Mouse (Mus musculus): ENCODE data around the gene Ptprt. TPM values are rescaled to one million over a fixed set of nuclear protein-coding genes. Genes with fewer than 3 reads are reported as not detected.

Ptprt gene
- total RNA-seq, 1 experiment from 2014 or later = not detected

DNA sequence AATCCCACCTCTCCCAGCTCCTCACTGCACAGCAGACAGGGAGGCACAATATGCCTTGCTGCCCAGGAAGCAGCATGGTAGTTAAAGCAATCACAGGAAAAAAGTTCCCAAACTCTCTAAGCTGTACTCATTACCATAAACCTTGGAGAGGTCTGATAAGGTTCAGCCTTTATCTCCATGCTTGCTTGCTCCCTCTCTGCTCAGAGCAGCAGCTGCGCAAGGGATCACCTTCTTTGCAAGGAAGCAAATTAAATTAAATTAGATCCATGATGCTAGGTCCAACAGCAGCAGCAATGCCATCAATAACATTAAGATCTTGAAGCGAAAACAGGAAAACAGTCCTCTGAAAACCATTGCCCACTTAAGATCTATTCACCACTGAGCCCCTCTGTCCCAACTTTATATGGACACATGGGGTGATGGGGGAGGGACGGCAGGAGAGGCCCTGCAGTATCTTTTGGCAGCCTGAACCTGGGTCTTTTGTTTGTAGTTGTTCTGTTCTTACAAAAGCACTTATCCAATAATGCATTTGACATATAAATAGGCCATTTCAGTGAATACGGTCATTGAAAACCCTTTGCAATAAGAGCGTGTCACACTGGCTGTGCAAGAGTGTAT is 328.8 kb downstream of the Ptprt start:
- no peak for ATAC-seq (replicated peaks in 1 of 2; ENCODE audit: insufficient read depth in 1 of 2, low FRiP score in 2 of 2, low TSS enrichment in 1 of 2, low read depth in 1 of 2, poor library complexity in 2 of 2, severe bottlenecking in 2 of 2)

DNA sequence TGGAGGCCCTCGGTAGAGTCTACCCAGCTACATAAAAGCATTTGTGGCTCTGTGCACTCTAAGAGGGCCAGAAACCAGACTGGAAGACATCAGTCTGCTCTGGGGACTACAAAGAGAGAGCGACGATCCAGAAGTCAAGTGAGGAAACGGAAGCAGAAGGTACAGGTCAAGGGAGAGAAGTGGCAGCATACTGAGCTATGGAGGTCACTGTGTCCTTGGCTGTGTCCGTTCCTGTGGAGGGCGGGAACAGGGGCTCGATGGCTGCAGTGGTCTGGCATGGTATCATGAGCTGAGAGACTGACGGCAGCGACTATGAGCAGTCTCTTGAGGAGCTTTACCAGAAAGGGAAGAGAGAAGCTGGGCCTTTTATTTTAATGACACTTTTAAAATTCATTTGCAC is 331.5 kb downstream of the Ptprt start:
- ATAC-seq (replicated peaks in 1 of 2; ENCODE audit: insufficient read depth in 1 of 2, low FRiP score in 2 of 2, low TSS enrichment in 1 of 2, low read depth in 1 of 2, poor library complexity in 2 of 2, severe bottlenecking in 2 of 2) = no peak

DNA sequence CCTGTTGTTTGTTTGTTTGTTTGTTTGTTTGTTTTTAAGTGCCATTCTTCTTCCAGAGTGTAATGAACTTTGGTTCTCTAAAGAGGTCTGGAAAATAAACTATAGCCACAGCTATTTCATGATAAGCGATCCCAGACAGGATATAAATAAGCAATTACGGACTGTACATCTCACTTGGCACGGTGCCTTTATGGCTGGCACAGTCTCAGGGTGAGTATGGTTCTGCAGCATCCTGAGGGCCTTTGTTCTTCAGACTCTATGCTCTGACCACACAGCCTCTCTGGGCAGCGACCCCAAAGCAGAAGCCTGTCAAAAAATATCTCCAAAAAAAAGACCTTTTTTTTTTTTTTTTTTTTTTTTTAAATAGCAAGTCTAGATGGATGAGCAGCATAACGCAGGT is 338.5 kb downstream of the Ptprt start:
- ATAC-seq (replicated peaks in 1 of 2; ENCODE audit: insufficient read depth in 1 of 2, low FRiP score in 2 of 2, low TSS enrichment in 1 of 2, low read depth in 1 of 2, poor library complexity in 2 of 2, severe bottlenecking in 2 of 2) = no peak

DNA sequence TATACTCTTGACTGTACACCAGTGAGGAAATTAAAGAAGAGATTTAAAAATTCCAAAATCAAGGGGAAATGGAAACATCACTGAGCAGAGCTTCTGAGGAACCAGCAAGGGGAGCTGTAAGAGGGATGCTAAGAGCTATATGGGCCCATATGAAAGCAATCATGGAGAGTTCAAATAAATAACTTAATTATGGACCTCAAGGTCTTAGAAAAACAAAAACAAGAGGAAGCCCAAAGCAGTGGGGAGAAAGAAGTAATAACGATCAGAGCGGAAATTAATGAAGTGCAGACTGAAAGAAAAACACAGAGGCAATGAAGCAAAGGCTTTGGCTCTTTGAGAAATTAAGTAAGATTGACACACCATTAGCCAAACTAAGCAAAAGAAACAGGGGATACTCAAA is 353.0 kb downstream of the Ptprt start:
- no peak for ATAC-seq (replicated peaks in 1 of 2; ENCODE audit: insufficient read depth in 1 of 2, low FRiP score in 2 of 2, low TSS enrichment in 1 of 2, low read depth in 1 of 2, poor library complexity in 2 of 2, severe bottlenecking in 2 of 2)

DNA sequence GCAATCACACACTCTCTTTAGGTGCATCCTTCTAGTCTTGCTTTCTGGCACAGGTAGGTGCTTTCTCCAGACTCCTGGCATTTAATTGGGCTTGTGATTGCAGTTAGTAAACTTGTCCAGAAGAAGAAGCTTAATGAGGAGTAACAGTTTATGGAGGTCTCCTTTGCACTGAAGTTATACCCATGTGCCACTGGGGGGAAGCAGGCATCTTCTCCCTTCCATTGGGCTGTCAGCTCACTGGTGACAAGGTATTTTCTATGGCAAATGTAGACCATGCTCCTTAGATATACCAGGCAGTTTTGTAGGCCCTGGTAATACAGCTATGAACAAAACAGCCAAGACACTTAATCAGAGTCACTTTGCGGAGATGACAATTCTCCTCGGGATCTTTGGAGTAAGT is 366.9 kb downstream of the Ptprt start:
- ATAC-seq (replicated peaks in 1 of 2; ENCODE audit: insufficient read depth in 1 of 2, low FRiP score in 2 of 2, low TSS enrichment in 1 of 2, low read depth in 1 of 2, poor library complexity in 2 of 2, severe bottlenecking in 2 of 2) = no peak

DNA sequence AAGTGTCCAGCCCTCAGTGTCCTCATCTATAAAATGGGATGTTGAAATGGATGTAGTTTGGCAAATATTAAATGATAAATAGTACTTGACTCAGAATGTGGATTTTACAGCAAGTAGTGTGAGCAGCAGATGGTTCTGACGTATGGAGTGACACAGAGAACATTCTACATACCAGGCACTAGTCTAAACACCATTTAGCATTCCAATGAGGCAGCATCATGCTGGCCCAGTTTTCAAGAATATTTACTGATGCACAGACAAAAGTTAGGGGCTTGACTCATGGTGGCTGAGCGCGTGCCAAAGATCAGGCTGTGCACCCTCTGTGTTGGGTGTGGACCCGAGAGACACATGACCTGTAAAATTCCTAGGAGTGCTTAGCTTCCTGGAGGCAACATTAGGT is 378.3 kb downstream of the Ptprt start:
- ATAC-seq (replicated peaks in 1 of 2; ENCODE audit: insufficient read depth in 1 of 2, low FRiP score in 2 of 2, low TSS enrichment in 1 of 2, low read depth in 1 of 2, poor library complexity in 2 of 2, severe bottlenecking in 2 of 2) = no peak

DNA sequence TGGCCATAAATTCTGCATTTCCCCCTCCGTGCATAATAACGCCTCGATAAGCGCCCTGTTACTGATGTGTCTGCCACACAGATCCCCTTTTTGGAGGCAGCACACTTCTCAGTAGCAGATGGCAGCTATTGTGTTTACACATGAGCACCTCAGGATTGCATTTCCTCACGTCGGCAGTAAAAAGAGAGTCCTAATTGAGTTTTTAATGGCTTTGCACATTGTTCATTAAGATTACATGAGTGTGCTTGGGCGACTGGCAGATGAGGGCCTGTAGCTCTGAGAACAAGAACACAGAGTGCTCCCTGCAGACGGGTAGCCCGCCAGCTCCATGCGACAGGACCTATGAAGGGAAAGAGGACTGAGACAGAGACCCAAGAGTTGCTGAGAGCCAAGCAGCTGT is 378.8 kb downstream of the Ptprt start:
- ATAC-seq (replicated peaks in 1 of 2; ENCODE audit: insufficient read depth in 1 of 2, low FRiP score in 2 of 2, low TSS enrichment in 1 of 2, low read depth in 1 of 2, poor library complexity in 2 of 2, severe bottlenecking in 2 of 2) = no peak

DNA sequence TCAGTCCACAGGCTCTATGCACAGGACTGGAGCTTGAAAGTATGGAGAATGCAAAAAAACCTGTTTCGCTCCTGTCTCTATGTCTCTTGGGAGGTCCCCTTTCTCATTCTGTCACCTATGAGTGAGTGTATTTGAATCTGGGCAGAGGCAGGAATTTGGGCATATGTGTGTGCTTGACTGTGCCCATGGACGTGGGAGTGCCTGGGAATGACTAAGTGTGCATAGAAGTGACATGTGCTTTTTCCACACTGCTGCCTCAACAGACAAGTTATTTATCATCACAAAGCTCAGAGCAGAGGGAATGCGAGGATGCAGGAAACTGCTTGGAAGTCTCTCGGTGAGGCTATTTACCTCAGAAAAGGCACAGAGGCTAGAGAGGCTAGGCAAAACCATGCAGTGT is 387.1 kb downstream of the Ptprt start:
- ATAC-seq (replicated peaks in 1 of 2; ENCODE audit: insufficient read depth in 1 of 2, low FRiP score in 2 of 2, low TSS enrichment in 1 of 2, low read depth in 1 of 2, poor library complexity in 2 of 2, severe bottlenecking in 2 of 2) = no peak

DNA sequence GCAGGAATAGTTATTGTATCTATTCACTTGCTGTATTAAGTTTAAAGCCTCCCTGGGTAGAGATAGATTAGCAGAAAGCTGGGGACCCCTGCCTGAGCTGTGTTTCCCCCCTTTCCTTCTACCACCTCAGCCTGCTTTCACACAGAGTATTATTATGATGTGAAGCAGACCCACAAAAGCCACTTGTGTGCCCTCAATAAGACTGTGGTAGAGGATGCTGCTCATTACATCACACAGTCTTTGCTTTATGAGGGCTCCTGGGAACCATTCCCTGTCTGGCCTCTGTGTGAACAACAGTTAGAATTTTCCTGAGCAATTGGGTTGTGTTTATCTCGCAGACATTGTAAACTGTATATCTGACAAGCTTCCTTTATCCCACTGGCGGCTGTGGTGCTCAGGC is 409.7 kb downstream of the Ptprt start:
- no peak for ATAC-seq (replicated peaks in 1 of 2; ENCODE audit: insufficient read depth in 1 of 2, low FRiP score in 2 of 2, low TSS enrichment in 1 of 2, low read depth in 1 of 2, poor library complexity in 2 of 2, severe bottlenecking in 2 of 2)

DNA sequence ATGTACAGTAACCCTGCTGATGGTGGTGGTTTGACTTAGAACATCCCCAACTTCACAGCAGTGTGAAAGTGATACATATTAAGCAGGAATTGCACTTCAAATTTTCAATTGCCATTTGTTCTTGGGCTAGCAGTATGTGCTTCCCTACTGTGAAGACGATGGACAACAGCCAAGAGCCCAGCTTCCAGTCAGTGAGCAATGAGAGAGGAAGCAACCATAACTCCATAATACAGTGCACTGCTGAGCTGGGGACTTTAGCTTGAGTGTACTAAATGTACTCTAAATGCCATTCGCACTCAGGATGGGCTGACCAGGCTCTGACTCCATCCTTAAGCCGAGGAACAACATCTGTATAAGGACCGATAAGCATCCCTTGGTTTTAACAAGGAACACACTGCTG is 412.7 kb downstream of the Ptprt start:
- no peak for ATAC-seq (replicated peaks in 1 of 2; ENCODE audit: insufficient read depth in 1 of 2, low FRiP score in 2 of 2, low TSS enrichment in 1 of 2, low read depth in 1 of 2, poor library complexity in 2 of 2, severe bottlenecking in 2 of 2)

DNA sequence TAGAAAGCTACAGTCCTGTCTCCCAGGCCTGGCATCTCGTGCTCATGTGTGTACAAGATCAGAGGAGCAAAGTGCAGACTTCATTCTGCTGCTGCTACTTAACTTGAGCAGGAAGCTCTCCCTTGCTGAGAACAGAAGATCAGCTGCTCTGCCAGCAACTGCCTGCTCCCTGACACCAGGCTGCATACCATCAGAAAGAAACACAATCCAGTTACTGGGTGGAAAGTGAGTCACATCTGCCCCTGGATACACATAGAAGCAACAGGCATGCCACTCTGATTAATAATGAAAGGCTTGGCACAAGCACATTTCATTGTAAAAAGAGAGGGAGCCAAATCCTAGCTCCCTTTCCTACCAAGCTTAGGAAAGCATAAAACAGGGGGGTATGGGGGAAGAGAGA is 438.5 kb downstream of the Ptprt start:
- no peak for ATAC-seq (replicated peaks in 1 of 2; ENCODE audit: insufficient read depth in 1 of 2, low FRiP score in 2 of 2, low TSS enrichment in 1 of 2, low read depth in 1 of 2, poor library complexity in 2 of 2, severe bottlenecking in 2 of 2)

DNA sequence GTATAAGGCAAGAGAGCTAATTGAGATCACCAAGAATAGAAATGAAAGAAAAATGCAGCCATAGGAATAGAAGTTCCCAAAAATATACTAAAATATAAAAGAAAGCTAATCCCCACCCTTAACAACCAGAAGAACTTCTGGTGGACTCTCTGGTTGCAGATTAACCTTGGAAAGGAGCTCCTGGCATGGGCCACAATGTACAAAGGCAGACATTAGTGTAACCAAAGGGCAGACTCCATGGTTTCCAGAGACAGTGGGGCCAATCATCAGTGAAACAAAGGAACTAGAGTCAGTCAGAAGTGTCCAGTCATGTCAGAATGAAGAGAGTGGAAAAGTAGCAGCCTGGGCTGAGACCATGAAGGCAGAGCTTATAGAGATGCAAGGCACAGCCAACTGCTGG is 440.4 kb downstream of the Ptprt start:
- no peak for ATAC-seq (replicated peaks in 1 of 2; ENCODE audit: insufficient read depth in 1 of 2, low FRiP score in 2 of 2, low TSS enrichment in 1 of 2, low read depth in 1 of 2, poor library complexity in 2 of 2, severe bottlenecking in 2 of 2)

DNA sequence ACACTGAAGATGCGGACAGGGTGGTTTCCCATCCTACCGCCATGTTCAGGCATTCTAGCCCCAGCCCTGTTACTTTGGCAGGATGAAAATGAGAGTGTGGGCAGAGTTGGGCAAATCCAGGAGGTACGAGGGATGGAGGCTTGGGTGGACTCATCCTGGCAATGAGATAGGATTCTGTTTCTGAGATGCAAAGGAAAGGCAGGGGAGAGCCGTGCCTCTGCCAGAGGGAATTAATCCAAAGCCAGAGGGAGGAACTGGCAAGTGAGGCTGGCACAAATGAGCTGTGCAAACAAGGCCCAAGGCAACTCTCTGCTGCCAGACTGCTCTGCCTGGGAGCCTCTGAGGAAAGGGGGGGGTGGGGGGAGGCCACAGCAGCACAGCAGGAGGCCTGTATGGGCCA is 441.4 kb downstream of the Ptprt start:
- no peak for ATAC-seq (replicated peaks in 1 of 2; ENCODE audit: insufficient read depth in 1 of 2, low FRiP score in 2 of 2, low TSS enrichment in 1 of 2, low read depth in 1 of 2, poor library complexity in 2 of 2, severe bottlenecking in 2 of 2)

DNA sequence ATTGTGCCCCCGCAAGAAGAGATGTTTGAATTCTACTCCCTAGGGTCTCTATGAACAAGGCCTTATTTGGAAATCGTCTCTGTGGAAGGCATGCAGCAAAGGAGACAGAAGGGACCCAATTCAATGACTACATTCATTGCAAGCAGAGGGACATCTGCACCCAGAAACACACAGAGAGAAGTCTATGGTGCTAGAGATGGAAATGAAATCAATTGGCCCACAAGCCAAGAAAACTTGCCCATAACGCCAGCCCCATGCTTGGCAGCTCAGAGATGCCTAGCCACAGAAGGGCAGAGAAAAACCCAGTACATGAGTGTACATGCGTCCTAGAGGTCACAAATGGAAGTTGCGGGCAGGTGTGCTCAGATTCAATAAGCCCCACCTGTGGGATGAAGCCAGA is 443.1 kb downstream of the Ptprt start:
- no peak for ATAC-seq (replicated peaks in 1 of 2; ENCODE audit: insufficient read depth in 1 of 2, low FRiP score in 2 of 2, low TSS enrichment in 1 of 2, low read depth in 1 of 2, poor library complexity in 2 of 2, severe bottlenecking in 2 of 2)

DNA sequence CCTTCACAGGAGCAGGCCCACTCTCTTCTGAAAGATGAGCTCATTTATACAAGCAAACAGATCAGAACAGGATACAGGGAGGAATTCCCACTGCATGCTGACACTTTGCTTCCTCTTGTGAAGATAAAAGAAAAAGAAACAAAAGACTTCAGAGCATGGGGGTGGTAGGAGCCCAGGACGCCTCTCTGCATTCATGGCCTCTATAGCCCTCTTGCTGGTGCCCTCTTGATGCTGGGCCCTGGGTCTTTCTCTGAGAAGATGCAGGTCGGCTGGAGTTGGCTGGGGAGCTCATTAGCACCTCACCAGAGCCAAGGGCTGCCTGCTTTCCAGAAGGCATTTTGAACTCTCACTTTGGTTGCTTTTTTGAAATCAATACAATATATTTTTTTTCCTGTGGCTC is 448.6 kb downstream of the Ptprt start:
- no peak for ATAC-seq (replicated peaks in 1 of 2; ENCODE audit: insufficient read depth in 1 of 2, low FRiP score in 2 of 2, low TSS enrichment in 1 of 2, low read depth in 1 of 2, poor library complexity in 2 of 2, severe bottlenecking in 2 of 2)

DNA sequence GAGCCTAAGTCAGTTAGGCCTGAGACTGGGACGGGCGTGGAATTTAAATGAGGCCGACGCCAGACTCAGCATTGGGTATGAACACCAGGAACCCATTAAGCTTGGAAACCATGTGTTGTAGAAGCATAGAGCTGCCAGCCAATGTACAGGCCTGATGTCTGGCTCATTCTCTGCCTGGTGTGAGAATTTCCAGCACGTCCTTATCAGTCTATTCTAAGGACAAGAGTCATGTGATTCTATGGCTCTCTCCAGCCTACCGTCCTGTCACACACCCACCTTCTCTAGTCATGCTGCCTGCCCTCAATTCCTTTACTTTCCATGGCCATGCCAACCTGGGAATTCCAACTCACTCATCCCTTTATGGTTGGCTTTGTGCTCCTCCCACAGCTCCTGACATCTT is 450.4 kb downstream of the Ptprt start:
- no peak for ATAC-seq (replicated peaks in 1 of 2; ENCODE audit: insufficient read depth in 1 of 2, low FRiP score in 2 of 2, low TSS enrichment in 1 of 2, low read depth in 1 of 2, poor library complexity in 2 of 2, severe bottlenecking in 2 of 2)

DNA sequence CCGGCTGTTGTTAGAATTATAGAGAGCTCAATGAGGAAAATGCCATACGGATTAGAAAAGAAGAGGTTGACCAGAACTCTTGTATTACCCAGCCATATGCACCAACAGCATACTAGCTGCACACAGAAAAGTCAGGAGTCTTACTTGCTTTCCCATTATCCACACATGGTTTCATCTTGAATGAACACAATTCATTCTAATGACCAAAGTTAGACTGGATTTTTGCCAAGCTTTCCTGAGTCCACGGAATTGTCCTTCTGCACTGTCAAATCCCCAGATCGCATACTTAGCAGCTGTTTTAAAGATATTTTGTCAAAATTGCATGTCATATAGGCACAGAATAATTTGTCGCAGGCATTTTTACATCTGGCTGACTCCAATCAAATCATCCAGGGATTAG is 463.6 kb downstream of the Ptprt start:
- no peak for ATAC-seq (replicated peaks in 1 of 2; ENCODE audit: insufficient read depth in 1 of 2, low FRiP score in 2 of 2, low TSS enrichment in 1 of 2, low read depth in 1 of 2, poor library complexity in 2 of 2, severe bottlenecking in 2 of 2)

DNA sequence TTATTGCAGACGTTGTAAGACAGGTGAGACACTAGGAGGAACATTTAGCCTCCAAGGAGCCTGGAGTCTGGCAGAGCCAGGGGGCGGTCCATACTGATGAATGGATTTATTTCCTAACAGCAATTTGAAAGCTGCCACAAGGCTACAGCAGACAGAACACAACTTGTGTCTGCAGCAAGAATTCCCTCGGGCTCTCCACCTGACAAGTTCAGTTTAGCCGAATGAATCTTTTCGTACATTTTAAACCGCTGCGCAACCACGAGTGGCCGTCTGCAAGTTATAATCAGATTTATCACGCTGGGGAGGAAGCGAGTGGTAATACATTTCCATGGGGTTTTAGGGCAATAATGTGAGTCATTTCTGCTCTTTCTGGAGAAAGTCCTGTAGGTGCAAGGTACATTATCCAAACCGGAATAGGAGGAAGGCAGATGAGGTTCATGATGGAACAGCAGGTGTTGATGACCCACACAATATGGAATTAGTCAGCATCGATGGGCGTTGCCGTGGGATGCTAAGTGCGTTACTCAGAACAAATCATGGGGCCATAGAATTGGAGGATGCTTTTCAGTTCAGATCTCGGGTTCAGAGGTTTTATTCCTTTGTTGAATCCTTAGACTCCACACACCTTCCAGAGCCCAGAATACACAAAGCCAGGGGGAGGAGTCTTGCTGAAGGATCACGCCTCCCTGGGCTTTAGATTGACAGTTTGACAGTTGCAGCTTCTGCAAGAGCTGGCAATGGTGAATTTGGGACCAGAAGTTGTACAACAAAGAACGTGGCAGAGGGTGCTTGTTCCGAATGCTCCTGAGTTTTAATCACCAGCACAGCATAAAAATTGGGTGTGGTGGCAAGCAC is 478.1 kb downstream of the Ptprt start:
- ATAC-seq (replicated peaks in 1 of 2; ENCODE audit: insufficient read depth in 1 of 2, low FRiP score in 2 of 2, low TSS enrichment in 1 of 2, low read depth in 1 of 2, poor library complexity in 2 of 2, severe bottlenecking in 2 of 2) = no peak

DNA sequence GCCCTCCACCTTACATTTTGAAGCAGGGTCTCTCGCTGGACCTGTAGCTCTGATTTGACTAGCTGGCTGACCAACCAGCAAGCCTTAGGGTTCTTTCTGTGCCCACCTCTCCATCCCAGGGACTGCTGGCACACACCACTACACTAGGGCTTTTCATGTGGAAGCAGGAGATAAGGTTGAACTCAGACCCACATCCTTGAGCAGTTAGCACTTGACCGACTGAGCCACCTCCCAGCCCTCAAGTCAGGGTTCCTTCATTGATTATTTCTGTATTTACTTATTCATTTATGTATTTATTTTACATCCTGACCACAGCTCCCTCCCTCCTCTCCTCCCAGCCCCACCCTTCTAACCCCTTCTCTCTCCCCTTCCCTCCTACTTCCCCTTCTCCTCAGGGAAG is 479.1 kb downstream of the Ptprt start:
- ATAC-seq (replicated peaks in 1 of 2; ENCODE audit: insufficient read depth in 1 of 2, low FRiP score in 2 of 2, low TSS enrichment in 1 of 2, low read depth in 1 of 2, poor library complexity in 2 of 2, severe bottlenecking in 2 of 2) = no peak

All from hematopoietic stem cell, adult 5-6 weeks (primary cell).